Mouse (Mus musculus): ENCODE data around the gene Nfix. TPM values are rescaled to one million over a fixed set of nuclear protein-coding genes. Genes with fewer than 3 reads are reported as not detected.

Gene Nfix
- polyA plus RNA-seq, 1 experiment from 2014 or later, result 0.49 TPM

DNA sequence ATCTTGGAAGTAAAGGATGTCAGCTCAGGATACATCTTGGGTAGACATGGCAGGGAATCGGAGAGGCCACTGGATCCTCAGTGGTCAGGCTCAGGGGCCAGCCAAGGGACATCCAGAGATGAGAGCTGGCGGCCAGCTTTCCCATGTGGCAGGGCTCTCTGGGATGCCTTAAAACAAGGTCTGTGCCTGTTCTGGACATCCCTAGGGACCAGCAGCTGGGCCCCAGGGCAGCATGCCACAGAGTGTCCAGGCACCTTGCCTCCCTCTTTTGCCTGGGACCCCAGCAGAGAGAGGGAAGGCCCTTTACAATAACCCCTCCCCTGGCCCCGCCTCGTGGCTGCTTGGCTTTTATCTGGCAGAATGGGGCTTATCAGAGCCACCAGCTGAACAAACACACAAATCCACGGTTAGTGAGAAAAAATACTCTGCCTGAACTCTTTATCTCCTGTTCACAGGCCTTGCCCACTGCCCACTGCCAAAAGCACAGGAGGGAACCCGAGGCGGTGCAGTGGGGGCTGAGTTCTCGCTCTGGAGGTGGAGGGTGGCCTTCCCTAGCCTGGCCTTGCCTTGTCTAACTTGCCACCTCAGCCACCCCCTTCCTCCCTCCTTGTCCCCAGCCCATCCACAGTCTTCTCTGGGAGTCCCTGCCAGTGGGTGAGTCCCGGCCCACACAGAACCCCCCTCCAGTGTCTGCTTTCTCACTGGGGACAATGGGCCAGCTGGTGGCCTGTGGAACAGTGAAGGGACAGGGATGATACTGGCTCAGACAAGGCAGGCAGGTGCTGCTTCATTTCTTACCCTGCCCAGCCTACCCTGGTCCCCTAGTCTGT, 69.4 kb downstream of the Nfix start:
- DNase-seq (ENCODE audit: low spot score), result no peak
- H3K27ac ChIP-seq (replicated peaks), result peak overlapping the region; percentile 82
- H3K27me3 ChIP-seq (ENCODE audit: low read depth, poor library complexity, severe bottlenecking), result peaks cover 100% of the 10 kb centered on the region
- H3K36me3 ChIP-seq, result no peaks in the 10 kb centered on the region
- H3K4me1 ChIP-seq, result peaks cover 56% of the 10 kb centered on the region
- H3K9me3 ChIP-seq (replicated peaks), result no peaks in the 10 kb centered on the region
- 0 out of 2 replicates have a peak overlapping the region, but pooled peaks have one; percentile 16 for H3K4me3 ChIP-seq
- WGBS, result 28% methylated on average over 9 of the region's 9 CpGs

- peaks cover 100% of the 10 kb centered on the region for H3K27me3 ChIP-seq (ENCODE audit: low read depth, poor library complexity, severe bottlenecking)
- no peak overlapping the region for H3K4me3 ChIP-seq
- WGBS, result 93% methylated on average over 16 of the region's 16 CpGs
- H3K4me1 ChIP-seq, result peaks cover 61% of the 10 kb centered on the region
- H3K9me3 ChIP-seq (replicated peaks), result no peaks in the 10 kb centered on the region
- peak overlapping the region; percentile 82; the same call in 1 of the 2 replicates for H3K27ac ChIP-seq (replicated peaks)
- H3K36me3 ChIP-seq, result no peaks in the 10 kb centered on the region
- DNase-seq (ENCODE audit: low spot score), result no peak
Measured at GRCm38 (mm10) chr8:84729921-84730362, 70.2 kb downstream of the Nfix start.

GRCm38 (mm10) chr8:84728474-84728873, 71.7 kb downstream of the Nfix start:
- Histone ChIP-seq H3K9me3 (replicated peaks) (no peaks in the 10 kb centered on the region), H3K27me3 (ENCODE audit: low read depth, poor library complexity, severe bottlenecking) (peaks cover 100% of the 10 kb centered on the region), H3K4me3 (no peak overlapping the region), H3K4me1 (peaks cover 75% of the 10 kb centered on the region), H3K36me3 (no peaks in the 10 kb centered on the region), H3K27ac (replicated peaks) (peak overlapping the region; percentile 82)
- 75% methylated on average over 3 of the region's 3 CpGs for WGBS
- no peak for DNase-seq (ENCODE audit: low spot score)

GRCm38 (mm10) chr8:84725941-84726259, 74.2 kb downstream of the Nfix start:
- Histone ChIP-seq H3K27ac (replicated peaks) (peak overlapping the region; percentile 60; the same call in 1 of the 2 replicates), H3K27me3 (ENCODE audit: low read depth, poor library complexity, severe bottlenecking) (peaks cover 100% of the 10 kb centered on the region), H3K9me3 (replicated peaks) (no peaks in the 10 kb centered on the region), H3K4me1 (peaks cover 62% of the 10 kb centered on the region), H3K36me3 (no peaks in the 10 kb centered on the region), H3K4me3 (no peak overlapping the region)
- 17% methylated on average over 3 of the region's 3 CpGs for WGBS
- DNase-seq (ENCODE audit: low spot score), result no peak

- H3K4me3 ChIP-seq, result no peak overlapping the region
- peaks cover 57% of the 10 kb centered on the region for H3K4me1 ChIP-seq
- WGBS, result 58% methylated on average over 10 of the region's 10 CpGs
- no peak for DNase-seq (ENCODE audit: low spot score)
- peak overlapping the region; percentile 60; the same call in 1 of the 2 replicates for H3K27ac ChIP-seq (replicated peaks)
- H3K36me3 ChIP-seq, result no peaks in the 10 kb centered on the region
- no peaks in the 10 kb centered on the region for H3K9me3 ChIP-seq (replicated peaks)
- H3K27me3 ChIP-seq (ENCODE audit: low read depth, poor library complexity, severe bottlenecking), result peaks cover 100% of the 10 kb centered on the region
Measured at GRCm38 (mm10) chr8:84725246-84725940, 74.8 kb downstream of the Nfix start.

GRCm38 (mm10) chr8:84724683-84725082, 75.5 kb downstream of the Nfix start:
- H3K27ac ChIP-seq (replicated peaks), result peak overlapping the region; percentile 60; the same call in 1 of the 2 replicates
- H3K36me3 ChIP-seq, result no peaks in the 10 kb centered on the region
- H3K27me3 ChIP-seq (ENCODE audit: low read depth, poor library complexity, severe bottlenecking), result peaks cover 100% of the 10 kb centered on the region
- DNase-seq (ENCODE audit: low spot score), result no peak
- 51% methylated on average over 9 of the region's 9 CpGs for WGBS
- no peaks in the 10 kb centered on the region for H3K9me3 ChIP-seq (replicated peaks)
- no peak overlapping the region for H3K4me3 ChIP-seq
- H3K4me1 ChIP-seq, result peaks cover 50% of the 10 kb centered on the region

DNA sequence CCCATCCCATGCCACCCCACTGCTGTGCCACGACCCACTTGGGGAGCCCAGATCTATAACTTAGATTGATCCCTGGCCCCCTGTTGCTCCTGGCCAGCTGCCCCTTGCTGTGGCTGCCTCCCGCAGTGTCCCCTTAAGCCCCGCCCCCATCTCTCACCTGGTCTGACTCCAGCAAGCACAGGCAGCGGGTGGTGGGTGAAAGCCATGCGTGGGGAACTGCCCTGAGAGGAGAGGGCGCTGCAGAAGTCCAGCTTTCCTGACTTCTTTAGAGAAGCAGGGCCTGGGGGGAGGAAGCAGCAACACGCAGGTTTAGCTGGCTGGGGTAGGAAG, 76.6 kb downstream of the Nfix start:
- Histone ChIP-seq H3K4me1 (peaks cover 47% of the 10 kb centered on the region), H3K27ac (replicated peaks) (peak overlapping the region; percentile 77), H3K36me3 (no peaks in the 10 kb centered on the region), H3K27me3 (ENCODE audit: low read depth, poor library complexity, severe bottlenecking) (peaks cover 100% of the 10 kb centered on the region), H3K4me3 (peak overlapping the region; percentile 19; the same call in 1 of the 2 replicates), H3K9me3 (replicated peaks) (no peaks in the 10 kb centered on the region)
- DNase-seq (ENCODE audit: low spot score), result no peak
- WGBS, result 22% methylated on average over 7 of the region's 7 CpGs

DNA sequence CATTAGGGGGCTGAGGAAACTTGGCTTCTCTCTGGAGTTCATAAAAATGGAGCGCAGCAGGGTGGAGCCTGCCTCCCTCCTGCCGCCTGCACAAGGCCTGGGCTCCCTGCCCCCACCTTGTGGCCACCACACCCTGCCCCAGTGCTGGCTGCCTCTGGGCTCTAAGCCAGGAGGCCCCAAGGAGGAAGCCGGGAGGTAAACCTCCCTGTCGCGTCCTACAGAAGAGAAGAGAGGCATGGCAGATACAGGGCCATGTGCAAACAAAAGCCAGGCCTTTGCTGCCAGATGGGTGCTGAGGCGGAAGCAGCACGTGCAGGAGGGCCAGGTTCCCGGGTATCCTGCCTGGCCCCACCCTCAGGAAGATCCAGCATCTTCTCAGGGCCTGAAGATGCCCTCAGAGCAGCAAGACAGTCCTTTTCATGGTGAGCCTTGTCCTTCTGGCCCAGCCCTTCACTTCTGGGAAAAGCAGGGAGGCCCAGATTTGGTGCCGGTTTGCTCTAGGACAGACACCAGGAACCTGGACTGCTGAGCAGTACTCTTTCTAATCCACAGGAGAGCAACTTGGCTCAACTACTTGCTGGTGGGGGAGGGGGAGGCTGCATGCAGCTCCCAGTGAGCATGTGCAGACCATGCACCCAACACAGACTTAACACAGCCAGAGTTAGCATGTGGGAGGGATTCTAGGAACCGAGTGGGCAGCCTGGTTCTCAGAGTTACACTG, 77.1 kb downstream of the Nfix start, which contains the start of gene G430095P16Rik:
G430095P16Rik (plus strand) TSS at position 158 of the 721 bp plus-strand sequence.
- 25% methylated on average over 10 of the region's 10 CpGs for WGBS
- no peaks in the 10 kb centered on the region for H3K9me3 ChIP-seq (replicated peaks)
- peak within 1 kb of the TSS; percentile 77 for H3K27ac ChIP-seq (replicated peaks)
- DNase-seq (ENCODE audit: low spot score), result no peak
- H3K36me3 ChIP-seq, result no peaks in the 10 kb centered on the region
- H3K27me3 ChIP-seq (ENCODE audit: low read depth, poor library complexity, severe bottlenecking), result peaks cover 100% of the 10 kb centered on the region
- H3K4me3 ChIP-seq, result peak within 1 kb of the TSS; percentile 19; the same call in 1 of the 2 replicates
- H3K4me1 ChIP-seq, result peaks cover 41% of the 10 kb centered on the region

GRCm38 (mm10) chr8:84722530-84722849, 77.7 kb downstream of the Nfix start:
- H3K4me1 ChIP-seq, result peaks cover 41% of the 10 kb centered on the region
- no peak for DNase-seq (ENCODE audit: low spot score)

DNA sequence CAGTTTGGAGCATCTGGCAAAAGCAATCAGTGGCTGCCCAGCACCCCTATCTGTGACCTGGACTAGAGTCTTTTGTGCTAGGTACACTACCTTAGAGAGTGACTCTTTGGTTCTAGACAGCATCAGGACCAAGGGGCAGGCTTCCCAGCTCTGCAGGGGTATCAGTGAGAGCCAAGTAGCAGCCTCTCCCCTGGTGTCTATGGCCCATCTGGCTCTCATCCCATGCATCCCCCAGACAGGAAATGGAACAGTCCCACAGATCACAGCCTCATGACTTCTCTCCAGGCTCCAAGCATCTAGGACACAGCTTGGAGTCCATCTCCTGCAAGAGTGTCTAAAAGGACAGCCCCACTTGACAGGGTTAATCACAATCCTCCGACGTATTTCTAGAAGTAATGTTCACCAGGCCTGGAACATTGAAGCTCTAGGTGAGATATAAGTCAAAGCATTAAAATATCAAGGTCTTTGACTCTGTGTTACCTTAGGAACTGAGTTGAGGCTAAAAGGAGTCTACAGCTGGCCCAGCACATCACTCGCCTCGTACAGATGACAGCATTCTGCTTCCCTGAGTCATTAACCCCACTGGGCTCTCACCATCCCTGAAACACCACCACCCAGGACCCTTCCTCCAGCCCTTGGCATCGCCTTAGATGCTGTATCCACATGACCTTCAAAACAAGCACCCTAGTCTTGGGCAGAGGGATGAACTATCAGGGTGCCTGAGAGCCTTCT, 81.0 kb downstream of the Nfix start:
- no peak for DNase-seq (ENCODE audit: low spot score)
- Histone ChIP-seq H3K4me1 (peaks cover 34% of the 10 kb centered on the region), H3K4me3 (no peak overlapping the region), H3K27ac (replicated peaks) (no peak overlapping the region), H3K27me3 (ENCODE audit: low read depth, poor library complexity, severe bottlenecking) (peaks cover 100% of the 10 kb centered on the region), H3K9me3 (replicated peaks) (no peaks in the 10 kb centered on the region), H3K36me3 (no peaks in the 10 kb centered on the region)
- 85% methylated on average over 5 of the region's 5 CpGs for WGBS

More at GRCm38 (mm10) chr8:84722530-84722849, 77.7 kb downstream of the Nfix start:
- Histone ChIP-seq H3K4me3 (peak overlapping the region; percentile 19; the same call in 1 of the 2 replicates), H3K27ac (replicated peaks) (peak overlapping the region; percentile 77), H3K9me3 (replicated peaks) (no peaks in the 10 kb centered on the region), H3K27me3 (ENCODE audit: low read depth, poor library complexity, severe bottlenecking) (peaks cover 100% of the 10 kb centered on the region), H3K36me3 (no peaks in the 10 kb centered on the region)
- WGBS, result 67% methylated on average over 6 of the region's 6 CpGs

- WGBS, result 84% methylated on average over 5 of the region's 5 CpGs
- H3K4me3 ChIP-seq, result no peak overlapping the region
- no peaks in the 10 kb centered on the region for H3K9me3 ChIP-seq (replicated peaks)
- H3K27me3 ChIP-seq (ENCODE audit: low read depth, poor library complexity, severe bottlenecking), result peaks cover 100% of the 10 kb centered on the region
- H3K36me3 ChIP-seq, result no peaks in the 10 kb centered on the region
- H3K4me1 ChIP-seq, result peaks cover 34% of the 10 kb centered on the region
- H3K27ac ChIP-seq (replicated peaks), result no peak overlapping the region
- DNase-seq (ENCODE audit: low spot score), result no peak
Measured at GRCm38 (mm10) chr8:84718476-84718875, 81.7 kb downstream of the Nfix start.

GRCm38 (mm10) chr8:84716790-84717189, 83.4 kb downstream of the Nfix start:
- H3K4me1 ChIP-seq, result peaks cover 39% of the 10 kb centered on the region
- 87% methylated on average over 11 of the region's 11 CpGs for WGBS
- no peak for DNase-seq (ENCODE audit: low spot score)
- no peak overlapping the region for H3K27ac ChIP-seq (replicated peaks)
- no peaks in the 10 kb centered on the region for H3K36me3 ChIP-seq
- H3K4me3 ChIP-seq, result no peak overlapping the region
- H3K9me3 ChIP-seq (replicated peaks), result no peaks in the 10 kb centered on the region
- H3K27me3 ChIP-seq (ENCODE audit: low read depth, poor library complexity, severe bottlenecking), result peaks cover 100% of the 10 kb centered on the region

All from midbrain, embryonic 10.5 days (tissue).